Mouse (Mus musculus) embryo, embryonic 11 days (tissue): ENCODE results near the gene Slc12a7.
A peak's percentile ranks its signal among the peaks of the same experiment; 100 is the strongest.
"Not testable (repeated sequence)": the region's sequence is repeated elsewhere in the genome, so short reads cannot be mapped to it uniquely, and the experiment has no call there.

ENCODE experiments used
- DNase-seq: peaks from one replicate; pipeline ENCODE4 v3.0.0-alpha.2; 2015

Gene Slc12a7

GRCm38 (mm10) chr13:73732742-73733700 is at the start of gene Slc12a7:
Gene Slc12a7, plus strand, starts transcription at chr13:73733094.
- peak; percentile 73 for DNase-seq

DNA sequence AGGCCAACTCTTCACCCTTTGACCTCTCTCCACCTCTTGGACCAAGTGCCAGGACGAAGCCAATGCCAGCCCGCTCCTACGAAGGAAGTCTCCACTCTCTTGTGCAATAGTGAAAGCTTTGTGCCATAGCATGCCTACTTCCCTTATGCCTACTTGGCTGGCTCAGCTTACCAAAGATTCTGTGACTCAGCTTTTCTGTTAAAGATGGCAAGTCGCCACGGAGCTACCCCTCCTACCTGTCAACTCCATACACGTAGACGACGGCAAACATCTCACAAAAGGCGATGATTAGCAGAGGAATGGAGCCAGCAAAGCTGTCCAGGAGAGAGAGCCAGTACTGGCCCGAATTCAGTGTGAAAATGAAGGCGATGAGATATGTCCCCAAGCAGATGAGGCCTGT is 49.2 kb upstream of the Slc12a7 start:
- no peak for DNase-seq

- DNase-seq: no peak
Measured at GRCm38 (mm10) chr13:73684412-73684811, 48.5 kb upstream of the Slc12a7 start.

GRCm38 (mm10) chr13:73685502-73685901 is 47.4 kb upstream of the Slc12a7 start:
- DNase-seq: no peak

DNA sequence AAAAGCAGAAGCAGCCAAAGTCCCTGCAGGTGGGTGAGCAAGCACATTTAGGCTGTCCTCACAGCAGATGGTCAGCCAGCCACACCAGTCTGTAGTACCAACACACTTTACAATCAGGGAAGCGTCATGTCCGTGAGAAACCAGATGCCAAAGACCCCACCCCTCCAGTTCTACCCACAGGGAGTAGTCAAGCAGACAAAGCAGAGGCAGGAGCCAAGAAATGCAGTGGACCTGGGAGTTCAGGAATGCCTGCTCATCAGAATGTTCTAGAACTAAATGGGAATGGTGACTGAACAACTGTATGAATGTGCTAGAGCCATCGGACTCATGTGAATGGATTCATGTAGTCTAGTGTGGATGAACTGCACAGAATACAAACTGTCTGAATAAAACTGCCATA is 45.3 kb upstream of the Slc12a7 start:
- no peak for DNase-seq

GRCm38 (mm10) chr13:73688934-73689333 is 44.0 kb upstream of the Slc12a7 start:
- DNase-seq: no peak

GRCm38 (mm10) chr13:73692249-73692868 is 40.5 kb upstream of the Slc12a7 start:
- peak; percentile 80 for DNase-seq

DNA sequence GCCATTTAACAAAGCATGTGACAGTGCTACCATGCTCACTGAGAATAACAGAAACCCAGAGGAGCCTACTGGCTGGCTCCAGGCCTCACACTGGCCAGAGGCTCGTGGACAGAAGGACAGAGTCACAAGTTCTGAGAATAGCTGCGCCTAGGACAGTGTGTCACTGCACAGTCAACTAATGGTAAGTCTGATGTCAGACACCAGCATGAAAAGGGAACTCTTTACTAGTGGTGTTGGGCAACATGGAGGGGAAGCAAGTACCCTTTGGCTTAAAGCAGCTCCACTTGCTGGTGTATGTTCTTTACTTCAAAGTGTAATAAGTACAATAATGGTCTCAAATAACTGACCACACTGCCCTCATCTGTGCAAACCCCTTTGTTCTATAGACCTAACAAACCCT is 39.6 kb upstream of the Slc12a7 start:
- no peak for DNase-seq

DNA sequence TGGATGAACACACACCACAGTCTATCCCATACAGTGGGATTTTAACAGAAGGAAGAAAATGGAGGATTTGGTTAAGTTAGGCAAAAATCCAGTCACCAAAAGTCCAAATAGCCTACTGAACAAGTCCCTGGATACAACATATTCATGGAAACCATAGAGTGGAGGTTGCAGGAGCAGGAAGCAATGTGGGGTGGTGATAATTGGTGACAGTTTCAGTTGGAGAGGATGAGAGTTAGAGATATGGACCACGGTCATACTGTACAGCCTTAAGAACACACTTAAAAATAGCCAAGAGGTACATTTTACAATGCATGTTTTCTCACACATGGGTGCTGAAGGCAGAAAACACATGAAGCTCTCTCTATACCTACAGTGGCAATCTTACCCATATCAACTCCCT is 37.9 kb upstream of the Slc12a7 start:
- no peak for DNase-seq

DNA sequence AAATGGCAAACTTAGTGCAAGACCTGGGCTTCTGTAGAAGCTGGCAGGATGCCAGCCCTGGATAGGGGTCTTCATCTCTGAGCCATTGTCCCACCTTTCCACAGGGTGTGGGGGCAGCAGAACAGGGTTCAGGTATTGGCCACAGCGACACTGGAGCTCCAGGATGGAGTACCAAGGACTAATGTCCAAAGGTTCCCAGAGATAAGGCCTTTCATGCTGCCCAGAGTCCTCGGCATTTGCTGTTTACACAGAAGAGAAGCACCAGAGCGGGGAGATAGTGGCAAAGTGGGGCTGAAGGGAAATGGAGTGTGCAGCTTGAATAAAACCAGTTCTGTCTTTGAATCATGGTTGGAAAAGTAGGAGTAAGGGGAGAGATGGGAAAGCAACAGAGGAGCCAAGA is 36.4 kb upstream of the Slc12a7 start:
- no peak for DNase-seq

GRCm38 (mm10) chr13:73699714-73700113 is 33.2 kb upstream of the Slc12a7 start:
- no peak for DNase-seq

GRCm38 (mm10) chr13:73700554-73700953 is 32.3 kb upstream of the Slc12a7 start:
- DNase-seq: no peak

- no peak for DNase-seq
Measured at GRCm38 (mm10) chr13:73701161-73701883, 31.6 kb upstream of the Slc12a7 start.

DNA sequence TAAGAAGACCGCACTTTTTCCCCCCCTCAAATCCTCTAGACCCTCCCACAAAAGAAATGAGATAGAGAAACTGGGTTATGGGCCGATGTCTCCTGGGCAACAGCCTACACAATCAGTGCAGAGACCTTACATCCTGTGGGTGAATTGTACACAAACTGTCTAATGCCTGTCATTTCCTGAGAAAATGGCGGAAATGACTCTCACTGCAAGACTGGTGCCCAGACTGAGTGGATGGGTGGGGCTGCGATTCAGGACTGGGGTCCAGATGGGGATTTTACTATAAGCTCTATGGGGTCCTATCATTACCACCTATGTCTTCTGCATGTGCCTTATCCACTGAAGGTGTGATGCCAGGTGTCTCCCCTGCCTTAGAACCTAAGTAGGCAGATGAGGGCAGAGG is 30.1 kb upstream of the Slc12a7 start:
- DNase-seq: no peak

DNA sequence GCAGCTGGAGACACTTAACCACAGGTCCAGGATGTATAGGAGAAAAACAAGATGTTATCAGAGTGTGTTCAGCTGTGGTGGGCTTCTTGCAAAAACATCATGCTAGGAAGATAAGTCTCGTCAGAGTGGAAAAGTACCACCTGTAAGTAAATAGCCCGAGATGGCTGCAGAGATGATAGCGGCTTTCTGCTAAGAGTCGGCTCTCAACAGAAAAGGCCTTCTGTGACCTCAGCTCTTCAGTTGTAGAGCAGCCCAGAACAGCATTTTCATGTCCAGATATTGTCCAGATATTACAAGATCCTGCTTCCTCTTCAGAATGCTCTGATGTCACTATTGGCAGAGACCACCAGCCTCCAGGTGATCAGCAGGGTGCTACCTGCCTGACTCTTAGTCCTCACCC is 29.4 kb upstream of the Slc12a7 start:
- DNase-seq: not testable (repeated sequence)

- DNase-seq: no peak
Measured at GRCm38 (mm10) chr13:73704694-73705325, 28.1 kb upstream of the Slc12a7 start, which contains the start of gene Slc6a19. Gene Slc6a19, minus strand, starts transcription at chr13:73704865.

DNA sequence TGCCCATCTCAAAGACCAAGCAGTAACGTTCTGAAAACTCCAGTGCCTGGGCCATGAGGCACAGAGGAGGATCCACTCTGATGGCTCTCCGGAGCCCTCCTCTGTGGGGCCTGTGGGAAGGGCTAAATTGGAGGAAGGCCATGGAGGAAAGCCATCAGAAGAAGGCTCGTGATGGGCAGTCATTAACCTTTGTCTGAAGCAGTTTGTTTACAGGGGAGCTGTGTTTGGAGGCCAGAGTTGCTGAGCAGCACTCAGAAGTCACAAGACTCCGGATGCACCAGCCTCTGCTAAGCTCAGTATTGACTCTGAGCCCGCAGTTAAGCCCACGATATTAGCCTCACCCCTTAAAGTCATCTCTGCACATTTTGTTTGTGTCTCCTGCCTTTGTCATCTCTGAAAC is 23.4 kb upstream of the Slc12a7 start:
- no peak for DNase-seq

GRCm38 (mm10) chr13:73711221-73711620 is 21.7 kb upstream of the Slc12a7 start:
- no peak for DNase-seq

- DNase-seq: no peak
Measured at GRCm38 (mm10) chr13:73711803-73712202, 21.1 kb upstream of the Slc12a7 start.

DNA sequence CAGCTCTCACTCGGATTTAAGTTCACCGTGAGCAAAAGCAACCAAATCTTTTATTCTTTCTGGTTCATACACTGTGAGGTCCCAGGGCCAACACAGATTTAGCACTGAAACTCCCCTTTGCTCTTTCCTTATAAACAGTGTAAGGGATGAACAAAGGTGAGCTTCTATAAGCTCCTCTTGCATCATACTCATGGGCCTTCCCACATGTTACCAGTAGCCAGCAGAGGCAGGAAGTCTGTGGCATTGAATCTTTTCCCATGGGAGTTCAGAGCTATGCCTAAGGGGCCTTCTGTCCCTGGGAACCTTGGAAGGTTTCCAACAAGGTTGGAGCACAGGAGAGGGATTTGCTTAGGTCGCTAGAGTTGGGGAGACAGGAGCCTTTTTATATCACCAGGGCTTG is 20.7 kb upstream of the Slc12a7 start:
- DNase-seq: no peak

DNA sequence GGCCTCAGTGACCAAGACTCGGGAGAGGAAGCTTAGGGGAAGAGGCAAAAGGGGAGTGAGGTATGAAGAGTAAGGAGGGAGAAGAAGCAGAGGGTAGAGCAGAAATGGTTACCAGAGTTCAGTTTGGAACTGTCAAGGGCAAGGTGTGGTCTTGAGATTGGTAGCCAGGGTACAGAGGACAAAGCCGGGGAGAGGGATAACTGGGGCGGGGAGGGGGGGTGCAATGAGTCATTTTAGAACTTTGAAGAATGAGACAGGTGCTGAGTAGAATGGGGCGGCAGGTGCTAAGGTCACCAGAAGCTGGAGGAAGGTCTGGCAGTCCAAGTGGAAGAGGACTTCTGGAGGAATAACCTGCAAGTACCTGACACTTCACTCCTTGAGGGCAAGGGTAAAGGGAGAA is 19.7 kb upstream of the Slc12a7 start:
- no peak for DNase-seq

DNA sequence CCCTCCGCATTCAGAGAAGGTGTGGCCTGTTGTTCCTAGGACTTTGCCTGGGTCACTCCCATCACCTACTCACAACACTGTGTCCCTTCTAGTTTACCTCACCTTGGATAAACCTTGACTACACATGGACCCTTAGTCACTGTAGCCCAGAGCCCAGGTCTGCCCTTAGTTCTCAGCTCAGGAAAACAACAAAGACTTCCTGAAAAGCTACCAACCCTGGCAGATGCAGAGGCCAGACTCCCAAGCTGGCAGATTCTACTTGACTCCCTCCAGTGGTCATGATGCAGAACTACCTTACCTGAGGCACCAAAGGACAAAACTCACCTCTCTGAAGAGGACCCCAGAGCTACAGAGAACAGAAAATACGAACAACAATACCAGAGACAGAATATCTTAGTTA is 18.9 kb upstream of the Slc12a7 start:
- peak; percentile 27 for DNase-seq

- peak; percentile 91 for DNase-seq
Measured at GRCm38 (mm10) chr13:73718225-73718624, 14.7 kb upstream of the Slc12a7 start.
